In genomic region chr11:105468436-105468835, GRCm38 (mm10) we compare ENCODE assay signal across 35 mouse cellular contexts. TPM values are rescaled to one million over a fixed set of nuclear protein-coding genes. Genes with fewer than 3 reads are reported as not detected.
DNase-seq lines count a peak whose midpoint lies in the region; ATAC-seq and TF ChIP-seq lines count a peak whose summit lies in the region.
"Had no signal": no experiment of that assay in that cellular context is flagged by ENCODE, and none has a peak within 500 bp of the region (broad histone marks: within the 10 kb centered on the region; RNA-seq: fewer than 3 reads in every experiment).

No protein-coding gene starts in this region.

- no peak overlapping the region for H3K4me2 ChIP-seq in embryonic facial prominence, embryonic 15.5 days (replicated peaks)
- H3K4me2 ChIP-seq in hindbrain, postnatal 0 days (ENCODE audit: low read depth, low read length), result no peak overlapping the region
- H3K4me2 ChIP-seq in hindbrain, embryonic 16.5 days (ENCODE audit: low read length), result no peak overlapping the region
- H3K4me2 ChIP-seq in midbrain, postnatal 0 days (ENCODE audit: low read depth, low read length, poor library complexity, severe bottlenecking), result no peak overlapping the region
- no peak overlapping the region for H3K4me2 ChIP-seq in stomach, embryonic 16.5 days (ENCODE audit: low read depth, low read length)
- H3K4me2 ChIP-seq in stomach, postnatal 0 days (replicated peaks; ENCODE audit: low read depth), result no peak overlapping the region
- H3K4me2 ChIP-seq: forebrain, embryonic 13.5 days; heart, embryonic 12.5 days; hindbrain, embryonic 12.5 days; limb, embryonic 12.5 days; liver, embryonic 15.5 days; midbrain, embryonic 12.5 days had no signal

- peaks cover 34% of the 10 kb centered on the region for H3K4me1 ChIP-seq in embryonic facial prominence, embryonic 15.5 days
- H3K4me1 ChIP-seq in embryonic facial prominence, embryonic 10.5 days, result peaks cover 48% of the 10 kb centered on the region
- peaks cover 5% of the 10 kb centered on the region for H3K4me1 ChIP-seq in hindbrain, postnatal 0 days (ENCODE audit: insufficient read depth, low read length)
- H3K4me1 ChIP-seq in hindbrain, embryonic 16.5 days (ENCODE audit: control insufficient read depth, insufficient read depth, low read depth, low read length), result no peaks in the 10 kb centered on the region; the same call in 1 of the 2 replicates
- H3K4me1 ChIP-seq in midbrain, embryonic 10.5 days, result peaks cover 60% of the 10 kb centered on the region
- H3K4me1 ChIP-seq in midbrain, postnatal 0 days (ENCODE audit: insufficient read depth, low read length), result peaks cover 6% of the 10 kb centered on the region
- H3K4me1 ChIP-seq in stomach, embryonic 16.5 days (ENCODE audit: control insufficient read depth, insufficient read depth, low read length), result peaks cover 20% of the 10 kb centered on the region
- H3K4me1 ChIP-seq in stomach, postnatal 0 days (replicated peaks; ENCODE audit: control insufficient read depth, insufficient read depth), result peaks cover 9% of the 10 kb centered on the region
- H3K4me1 ChIP-seq: liver, embryonic 15.5 days had no signal

- H3K36me3 ChIP-seq in embryonic facial prominence, embryonic 15.5 days, result no peaks in the 10 kb centered on the region
- H3K36me3 ChIP-seq in embryonic facial prominence, embryonic 10.5 days (replicated peaks), result no peaks in the 10 kb centered on the region
- H3K36me3 ChIP-seq in hindbrain, postnatal 0 days (ENCODE audit: insufficient read depth, low read length), result no peaks in the 10 kb centered on the region
- no peaks in the 10 kb centered on the region for H3K36me3 ChIP-seq in hindbrain, embryonic 16.5 days (ENCODE audit: control insufficient read depth, insufficient read depth, low read length)
- H3K36me3 ChIP-seq in midbrain, embryonic 10.5 days, result no peaks in the 10 kb centered on the region
- no peaks in the 10 kb centered on the region for H3K36me3 ChIP-seq in midbrain, postnatal 0 days (ENCODE audit: insufficient read depth, low read length)
- H3K36me3 ChIP-seq in stomach, embryonic 16.5 days (ENCODE audit: control insufficient read depth, insufficient read depth, low read length), result no peaks in the 10 kb centered on the region
- no peaks in the 10 kb centered on the region for H3K36me3 ChIP-seq in stomach, postnatal 0 days (ENCODE audit: control insufficient read depth, insufficient read depth, low read length)
- H3K36me3 ChIP-seq: heart, embryonic 12.5 days; hindbrain, embryonic 12.5 days; limb, embryonic 12.5 days; liver, embryonic 15.5 days; midbrain, embryonic 12.5 days had no signal

- 0 out of 2 replicates have a peak overlapping the region, but pooled peaks have one; percentile 5 for H3K27ac ChIP-seq in embryonic facial prominence, embryonic 15.5 days (replicated peaks)
- H3K27ac ChIP-seq in embryonic facial prominence, embryonic 10.5 days (replicated peaks), result no peak overlapping the region
- H3K27ac ChIP-seq in hindbrain, postnatal 0 days, result no peak overlapping the region
- H3K27ac ChIP-seq in hindbrain, embryonic 16.5 days (ENCODE audit: low read depth, low read length), result no peak overlapping the region
- peak overlapping the region; percentile 65; the same call in 1 of the 2 replicates for H3K27ac ChIP-seq in midbrain, embryonic 10.5 days (replicated peaks)
- H3K27ac ChIP-seq in midbrain, postnatal 0 days (ENCODE audit: low read depth, low read length), result no peak overlapping the region
- 0 out of 2 replicates have a peak overlapping the region, but pooled peaks have one; percentile 11 for H3K27ac ChIP-seq in stomach, embryonic 16.5 days (ENCODE audit: low read length)
- no peak overlapping the region for H3K27ac ChIP-seq in stomach, postnatal 0 days (replicated peaks)
- H3K27ac ChIP-seq: forebrain, embryonic 13.5 days; hindbrain, embryonic 12.5 days; liver, embryonic 15.5 days; macrophage; midbrain, embryonic 12.5 days had no signal

- H3K9ac ChIP-seq in embryonic facial prominence, embryonic 15.5 days, result no peak overlapping the region
- H3K9ac ChIP-seq in hindbrain, postnatal 0 days (replicated peaks; ENCODE audit: low read length), result no peak overlapping the region
- H3K9ac ChIP-seq in hindbrain, embryonic 16.5 days (ENCODE audit: low read depth, low read length), result no peak overlapping the region
- no peak overlapping the region for H3K9ac ChIP-seq in midbrain, postnatal 0 days (replicated peaks; ENCODE audit: low read length, poor library complexity, severe bottlenecking)
- no peak overlapping the region for H3K9ac ChIP-seq in stomach, embryonic 16.5 days (ENCODE audit: low read length)
- H3K9ac ChIP-seq in stomach, postnatal 0 days (ENCODE audit: low read length), result no peak overlapping the region
- H3K9ac ChIP-seq: forebrain, embryonic 13.5 days; heart, embryonic 12.5 days; hindbrain, embryonic 12.5 days; limb, embryonic 12.5 days; liver, embryonic 15.5 days; midbrain, embryonic 12.5 days had no signal

- H3K27me3 ChIP-seq in embryonic facial prominence, embryonic 15.5 days, result no peaks in the 10 kb centered on the region
- H3K27me3 ChIP-seq in embryonic facial prominence, embryonic 10.5 days (replicated peaks; ENCODE audit: low read depth, poor library complexity, severe bottlenecking), result no peaks in the 10 kb centered on the region
- H3K27me3 ChIP-seq in hindbrain, postnatal 0 days (ENCODE audit: insufficient read depth, low read length), result no peaks in the 10 kb centered on the region
- no peaks in the 10 kb centered on the region for H3K27me3 ChIP-seq in hindbrain, embryonic 16.5 days (replicated peaks; ENCODE audit: control insufficient read depth, insufficient read depth, low read length)
- no peaks in the 10 kb centered on the region for H3K27me3 ChIP-seq in midbrain, embryonic 10.5 days (ENCODE audit: low read depth, poor library complexity, severe bottlenecking)
- H3K27me3 ChIP-seq in midbrain, postnatal 0 days (ENCODE audit: insufficient read depth, low read length), result no peaks in the 10 kb centered on the region
- no peaks in the 10 kb centered on the region for H3K27me3 ChIP-seq in stomach, embryonic 16.5 days (ENCODE audit: control insufficient read depth, insufficient read depth, low read length)
- H3K27me3 ChIP-seq in stomach, postnatal 0 days (ENCODE audit: control insufficient read depth, insufficient read depth, low read length), result no peaks in the 10 kb centered on the region
- H3K27me3 ChIP-seq: CH12.LX; forebrain, embryonic 13.5 days; heart, embryonic 12.5 days; limb, embryonic 12.5 days; liver, embryonic 15.5 days; midbrain, embryonic 12.5 days had no signal

- WGBS in embryonic facial prominence, embryonic 15.5 days, result 80% methylated on average over 5 of the region's 5 CpGs
- WGBS in embryonic facial prominence, embryonic 10.5 days, result 73% methylated on average over 5 of the region's 5 CpGs
- WGBS in hindbrain, postnatal 0 days, result 65% methylated on average over 5 of the region's 5 CpGs
- 73% methylated on average over 5 of the region's 5 CpGs for WGBS in hindbrain, embryonic 16.5 days
- 77% methylated on average over 5 of the region's 5 CpGs for WGBS in midbrain, embryonic 10.5 days
- 58% methylated on average over 5 of the region's 5 CpGs for WGBS in midbrain, postnatal 0 days
- WGBS in stomach, embryonic 16.5 days, result 62% methylated on average over 5 of the region's 5 CpGs
- WGBS in stomach, postnatal 0 days, result 66% methylated on average over 5 of the region's 5 CpGs

- TF ChIP-seq EP300 in stomach, postnatal 0 days (optimal IDR thresholded peaks at IDR 0.05), result no peak

- no peak overlapping the region for H3K4me3 ChIP-seq in embryonic facial prominence, embryonic 15.5 days (replicated peaks)
- no peak overlapping the region for H3K4me3 ChIP-seq in embryonic facial prominence, embryonic 10.5 days
- H3K4me3 ChIP-seq in hindbrain, postnatal 0 days (ENCODE audit: low read length), result no peak overlapping the region
- H3K4me3 ChIP-seq in hindbrain, embryonic 16.5 days (ENCODE audit: low read length), result no peak overlapping the region
- H3K4me3 ChIP-seq in midbrain, embryonic 10.5 days, result no peak overlapping the region
- no peak overlapping the region for H3K4me3 ChIP-seq in midbrain, postnatal 0 days (ENCODE audit: low read depth, low read length)
- no peak overlapping the region for H3K4me3 ChIP-seq in stomach, embryonic 16.5 days (replicated peaks; ENCODE audit: low read length)
- no peak overlapping the region for H3K4me3 ChIP-seq in stomach, postnatal 0 days (ENCODE audit: low read depth, low read length)
- H3K4me3 ChIP-seq: forebrain, embryonic 13.5 days; heart, embryonic 12.5 days; hindbrain, embryonic 12.5 days; limb, embryonic 12.5 days; liver, embryonic 15.5 days; midbrain, embryonic 12.5 days had no signal

- no peaks in the 10 kb centered on the region for H3K9me3 ChIP-seq in embryonic facial prominence, embryonic 15.5 days (replicated peaks)
- H3K9me3 ChIP-seq in embryonic facial prominence, embryonic 10.5 days, result no peaks in the 10 kb centered on the region
- H3K9me3 ChIP-seq in hindbrain, postnatal 0 days (ENCODE audit: low read length), result no peaks in the 10 kb centered on the region
- H3K9me3 ChIP-seq in hindbrain, embryonic 16.5 days (ENCODE audit: control insufficient read depth, low read length), result no peaks in the 10 kb centered on the region
- H3K9me3 ChIP-seq in midbrain, embryonic 10.5 days (replicated peaks), result no peaks in the 10 kb centered on the region
- no peaks in the 10 kb centered on the region for H3K9me3 ChIP-seq in midbrain, postnatal 0 days (ENCODE audit: low read length)
- no peaks in the 10 kb centered on the region for H3K9me3 ChIP-seq in stomach, embryonic 16.5 days (replicated peaks; ENCODE audit: control insufficient read depth, low read length)
- no peaks in the 10 kb centered on the region for H3K9me3 ChIP-seq in stomach, postnatal 0 days (ENCODE audit: control insufficient read depth, low read length)
- H3K9me3 ChIP-seq: forebrain, embryonic 13.5 days; heart, embryonic 12.5 days; hindbrain, embryonic 12.5 days; limb, embryonic 12.5 days; liver, embryonic 15.5 days; midbrain, embryonic 12.5 days had no signal

- no peak for ATAC-seq in embryonic facial prominence, embryonic 15.5 days (ENCODE audit: insufficient number of reproducible peaks, low FRiP score, low TSS enrichment, low read depth)
- peak; percentile 27; the same call in 1 of the 2 replicates for ATAC-seq in hindbrain, postnatal 0 days
- no peak for ATAC-seq in hindbrain, embryonic 16.5 days
- ATAC-seq in midbrain, postnatal 0 days (ENCODE audit: low FRiP score), result no peak
- no peak for ATAC-seq in stomach, embryonic 16.5 days (ENCODE audit: insufficient read depth, low FRiP score)
- no peak for ATAC-seq in stomach, postnatal 0 days (ENCODE audit: low FRiP score, low TSS enrichment)
- ATAC-seq: activated CD4-positive, CD25-positive, alpha-beta regulatory T cell, adult 4 months; forebrain, embryonic 13.5 days; intestine, postnatal 0 days had no signal

- TF ChIP-seq CTCF in hindbrain, postnatal 0 days (IDR thresholded peaks at IDR 0.05; ENCODE audit: low read depth), result no peak
- TF ChIP-seq CTCF in midbrain, postnatal 0 days (IDR thresholded peaks at IDR 0.05), result no peak
- TF ChIP-seq CTCF in stomach, postnatal 0 days (IDR thresholded peaks at IDR 0.05; ENCODE audit: low read depth), result no peak

- no peak for DNase-seq in embryonic facial prominence, embryonic 10.5 days (ENCODE audit: low spot score)
- DNase-seq in hindbrain, postnatal 0 days (ENCODE audit: low spot score), result no peak
- no peak for DNase-seq in midbrain, embryonic 10.5 days (ENCODE audit: low spot score)
- no peak for DNase-seq in midbrain, postnatal 0 days (ENCODE audit: low spot score)
- DNase-seq in stomach, postnatal 0 days (ENCODE audit: low spot score), result no peak
- DNase-seq: adrenal gland, postnatal 36 days; cerebellum, adult 18-20 months; cerebellum, postnatal 10 days; gastrocnemius, postnatal 10 days; heart, postnatal 14 days; kidney, postnatal 14 days; right cerebral cortex, postnatal 14 days; thymus, adult 2 months; thymus, postnatal 36 days had no signal

RNA-seq across cellular contexts. Expression of gene March10, which starts 11.9 kb away (rescaled TPM):
- polyA plus RNA-seq in embryonic facial prominence, embryonic 15.5 days (2015; fragmentation: Nextera tagmentation; extraction: Ambion mirVana), result 0.27 and 0.50 TPM in 2 replicates
- polyA plus RNA-seq in embryonic facial prominence, embryonic 10.5 days (2016; fragmentation: Nextera tagmentation; extraction: Ambion mirVana), result 0.06 and 0.16 TPM in 2 replicates
- 0.52 and 1.2 TPM in 2 replicates for total RNA-seq in hindbrain, postnatal 0 days (2014; rRNA removed)
- polyA plus RNA-seq in hindbrain, postnatal 0 days (2015; fragmentation: Nextera tagmentation; extraction: Ambion mirVana), result 0.52 and 0.58 TPM in 2 replicates
- 0.38 and 0.72 TPM in 2 replicates for polyA plus RNA-seq in hindbrain, embryonic 16.5 days (2015; fragmentation: Nextera tagmentation; extraction: Ambion mirVana)
- polyA plus RNA-seq in midbrain, embryonic 10.5 days (2016; fragmentation: Nextera tagmentation; extraction: Ambion mirVana), result 0.41 TPM in 1 of 2 replicates, not detected in the other
- 0.57 and 0.77 TPM in 2 replicates for total RNA-seq in midbrain, postnatal 0 days (2014; rRNA removed)
- 0.69 and 0.94 TPM in 2 replicates for polyA plus RNA-seq in midbrain, postnatal 0 days (2015; fragmentation: Nextera tagmentation; extraction: Ambion mirVana)
- polyA plus RNA-seq in stomach, embryonic 16.5 days (2015; fragmentation: Nextera tagmentation; extraction: Ambion mirVana), result not detected in 2 replicates
- not detected in 2 replicates for polyA plus RNA-seq in stomach, postnatal 0 days (2015; fragmentation: Nextera tagmentation; extraction: Ambion mirVana)
- total RNA-seq: adrenal gland, adult 2 months; adrenal gland, postnatal 36 days; CH12.LX; common myeloid progenitor, adult 5-6 weeks; gastrocnemius, postnatal 10 days; heart, postnatal 14 days; liver, adult 2 months; monocyte, adult 5-6 weeks; neutrophil, adult 5-6 weeks had no signal
- polyA plus RNA-seq: activated CD4-positive, CD25-positive, alpha-beta regulatory T cell, adult 4 months; adrenal gland, adult 2 months; forebrain, embryonic 13.5 days; intestine, postnatal 0 days; kidney, embryonic 14.5 days; limb, embryonic 12.5 days; liver, adult 2 months; liver, embryonic 15.5 days; macrophage; small intestine, adult 2 months; stomach, embryonic 14.5 days had no signal

Comparison
In these comparisons a context has a peak if more than half of its experiments do, and no peak if none do; other contexts are left out.
1. H3K27ac ChIP-seq: peak in embryonic facial prominence, embryonic 15.5 days (single experiment), midbrain, embryonic 10.5 days (single experiment) and stomach, embryonic 16.5 days (single experiment); none in embryonic facial prominence, embryonic 10.5 days (single experiment), hindbrain, postnatal 0 days (single experiment), hindbrain, embryonic 16.5 days (single experiment), midbrain, postnatal 0 days (single experiment) and stomach, postnatal 0 days (single experiment).